Mouse (Mus musculus) heart, postnatal 0 days (tissue): Measurements from ENCODE around the gene Cand1. TPM values are rescaled to one million over a fixed set of nuclear protein-coding genes. Genes with fewer than 3 reads are reported as not detected.

Experiments
- ATAC-seq: fragments of 200-750 bp; cut with Nextera tagmentation; 2 replicates; pipeline ENCODE4 v1.8.0; 2017; ENCODE audit warnings: low read depth, moderate number of reproducible peaks, moderate library complexity; ENCODE audit not compliant: insufficient read depth
- DNase-seq: peaks from one replicate; pipeline ENCODE4 v3.0.0-alpha.2; 2016; ENCODE audit warnings: low spot score
- H3K27ac ChIP-seq: fragments of 300-500 bp; sonication (generic); 2 replicates; pipeline ENCODE4 v1.5.1; 2014; ENCODE audit warnings: low read depth, mild to moderate bottlenecking
- H3K27me3 ChIP-seq: fragments of 300-500 bp; sonication (generic); 2 replicates; pipeline ENCODE4 v1.6.1; 2014; ENCODE audit warnings: low read length, mixed read lengths; ENCODE audit not compliant: control insufficient read depth, insufficient read depth
- H3K36me3 ChIP-seq: fragments of 300-500 bp; sonication (generic); replicated peaks from 2 replicates; pipeline ENCODE4 v1.6.1; 2014; ENCODE audit warnings: low read length, mixed read lengths; ENCODE audit not compliant: control insufficient read depth, insufficient read depth
- H3K4me1 ChIP-seq: fragments of 300-500 bp; sonication (generic); 2 replicates; pipeline ENCODE4 v1.6.1; 2014; ENCODE audit warnings: antibody characterized with exemption; ENCODE audit not compliant: control insufficient read depth, insufficient read depth
- H3K4me2 ChIP-seq: fragments of 300-500 bp; sonication (generic); 2 replicates; pipeline ENCODE4 v1.6.1; 2014; ENCODE audit warnings: low read depth, mild to moderate bottlenecking, low read length, moderate library complexity
- H3K4me3 ChIP-seq: fragments of 300-500 bp; sonication (generic); 2 replicates; pipeline ENCODE4 v1.5.1; 2014; ENCODE audit warnings: low read depth, low read length
- H3K9ac ChIP-seq: fragments of 300-500 bp; sonication (generic); replicated peaks from 2 replicates; pipeline ENCODE4 v1.6.1; 2014; ENCODE audit warnings: low read depth, low read length, mixed read lengths
- H3K9me3 ChIP-seq: fragments of 300-500 bp; sonication (generic); replicated peaks from 2 replicates; pipeline ENCODE4 v1.6.1; 2016; ENCODE audit warnings: low read length; ENCODE audit not compliant: control insufficient read depth
- CTCF ChIP-seq: IDR thresholded peaks from 2 replicates; pipeline ENCODE4 v1.5.1; 2016; ENCODE audit warnings: antibody characterized with exemption, control low read depth, low read depth
- EP300 ChIP-seq: IDR thresholded peaks from 2 replicates; pipeline ENCODE4 v1.6.1; 2016; ENCODE audit warnings: antibody characterized with exemption, low read depth
- WGBS: fragments of 180-500 bp; shearing (Covaris S2); extraction: QIAGEN DNeasy Blood & Tissue Kit; methylation state at CpG from one replicate; pipeline ENCODE4 v1.1.7; 2014; 5-methylcytosine and 5-hydroxymethylcytosine counted together
- polyA plus RNA-seq: library from polyadenylated mRNA; unstranded; fragments of >200 nt; fragmentation: Nextera tagmentation; extraction: Ambion mirVana; gene quantifications from 2 replicates; pipeline ENCODE4 v1.2.1, GENCODE M21; 2015
- total RNA-seq: library from RNA; depleted of rRNA; stranded (reverse); fragments of >200 nt; gene quantifications from 2 replicates; pipeline ENCODE4 v1.2.3, GENCODE M21; 2014; ENCODE audit warnings: low replicate concordance

Cand1 gene
- total and polyA plus RNA-seq, 2 experiments from 2014 or later, result 19.4 to 41.6 TPM

GRCm38 (mm10) chr10:119223686-119224085 lies 16.2 kb downstream of the Cand1 start:
- Histone ChIP-seq H3K27me3 (no peaks in the 10 kb centered on the region), H3K27ac (no peak overlapping the region), H3K36me3 (peaks cover 23% of the 10 kb centered on the region), H3K4me1 (peaks cover 9% of the 10 kb centered on the region), H3K9ac (no peak overlapping the region), H3K9me3 (no peaks in the 10 kb centered on the region), H3K4me3 (no peak overlapping the region), H3K4me2 (no peak overlapping the region)
- TF ChIP-seq EP300, result no peak
- no peak for TF ChIP-seq CTCF
- ATAC-seq (no peak), DNase-seq (no peak)
- WGBS, result 55% methylated on average over 4 of the region's 4 CpGs

GRCm38 (mm10) chr10:119221631-119222030 lies 18.2 kb downstream of the Cand1 start:
- no peak for DNase-seq
- no peak for TF ChIP-seq EP300
- TF ChIP-seq CTCF, result no peak
- no peak for ATAC-seq
- no peak overlapping the region for H3K27ac ChIP-seq
- WGBS, result 39% methylated on average over 5 of the region's 5 CpGs
- H3K36me3 ChIP-seq, result peaks cover 43% of the 10 kb centered on the region
- H3K4me3 ChIP-seq, result no peak overlapping the region
- no peaks in the 10 kb centered on the region for H3K9me3 ChIP-seq
- H3K9ac ChIP-seq, result no peak overlapping the region
- H3K27me3 ChIP-seq, result no peaks in the 10 kb centered on the region
- peaks cover 9% of the 10 kb centered on the region for H3K4me1 ChIP-seq
- H3K4me2 ChIP-seq, result no peak overlapping the region

- H3K27ac ChIP-seq, result no peak overlapping the region
- TF ChIP-seq EP300 (no peak), CTCF (no peak)
- no peak overlapping the region for H3K9ac ChIP-seq
- 63% methylated on average over 11 of the region's 11 CpGs for WGBS
- peaks cover 9% of the 10 kb centered on the region for H3K4me1 ChIP-seq
- no peak overlapping the region for H3K4me3 ChIP-seq
- H3K36me3 ChIP-seq, result peaks cover 42% of the 10 kb centered on the region
- DNase-seq, result no peak
- no peak for ATAC-seq
- H3K9me3 ChIP-seq, result no peaks in the 10 kb centered on the region
- H3K27me3 ChIP-seq, result no peaks in the 10 kb centered on the region
- H3K4me2 ChIP-seq, result no peak overlapping the region
These were observed 20.4 kb downstream of the Cand1 start for GRCm38 (mm10) chr10:119219415-119219814.

- Histone ChIP-seq H3K4me3 (no peak overlapping the region), H3K4me1 (peaks cover 9% of the 10 kb centered on the region), H3K9me3 (no peaks in the 10 kb centered on the region), H3K36me3 (peaks cover 47% of the 10 kb centered on the region), H3K27ac (no peak overlapping the region), H3K4me2 (no peak overlapping the region), H3K27me3 (no peaks in the 10 kb centered on the region), H3K9ac (no peak overlapping the region)
- ATAC-seq, result no peak
- DNase-seq, result no peak
- TF ChIP-seq CTCF, result no peak
- no peak for TF ChIP-seq EP300
- WGBS, result 87% methylated on average over 15 of the region's 15 CpGs
These were observed 21.4 kb downstream of the Cand1 start for GRCm38 (mm10) chr10:119218274-119219080.

GRCm38 (mm10) chr10:119212443-119212842 lies 27.4 kb downstream of the Cand1 start:
- Histone ChIP-seq H3K4me2 (no peak overlapping the region), H3K36me3 (peaks cover 88% of the 10 kb centered on the region), H3K27me3 (no peaks in the 10 kb centered on the region), H3K9ac (no peak overlapping the region), H3K4me3 (no peak overlapping the region), H3K9me3 (no peaks in the 10 kb centered on the region), H3K4me1 (no peaks in the 10 kb centered on the region), H3K27ac (no peak overlapping the region)
- no peak for DNase-seq
- 80% methylated on average over 5 of the region's 5 CpGs for WGBS
- TF ChIP-seq CTCF (no peak), EP300 (no peak)
- ATAC-seq, result no peak

- H3K36me3 ChIP-seq, result peaks cover 89% of the 10 kb centered on the region
- WGBS, result 87% methylated on average over 11 of the region's 11 CpGs
These were observed 28.6 kb downstream of the Cand1 start for GRCm38 (mm10) chr10:119211251-119211650.

More at GRCm38 (mm10) chr10:119211251-119211650, 28.6 kb downstream of the Cand1 start:
- DNase-seq (no peak), ATAC-seq (no peak)
- no peak overlapping the region for H3K27ac ChIP-seq
- no peak overlapping the region for H3K4me2 ChIP-seq
- no peaks in the 10 kb centered on the region for H3K9me3 ChIP-seq
- no peaks in the 10 kb centered on the region for H3K27me3 ChIP-seq
- no peak overlapping the region for H3K9ac ChIP-seq
- H3K4me1 ChIP-seq, result no peaks in the 10 kb centered on the region
- no peak overlapping the region for H3K4me3 ChIP-seq
- TF ChIP-seq CTCF, result no peak
- TF ChIP-seq EP300, result no peak
